Mouse (Mus musculus) intestine, embryonic 15.5 days (tissue): ENCODE measurements at regions not wholly inside any gene's neighbourhood (a gene's known extent, or its start where the extent isn't known, plus 50 kb on each side); places are given as distances from the start of the nearest gene placed in this dataset.
A peak's percentile ranks its signal among the peaks of the same experiment; 100 is the strongest.

ENCODE experiments used
- ATAC-seq: fragments of 200-750 bp; cut with Nextera tagmentation; 2 replicates; pipeline ENCODE4 v1.8.0; 2017; ENCODE audit warnings: moderate TSS enrichment, moderate library complexity
- H3K27ac ChIP-seq: fragments of 300-500 bp; sonication (generic); 2 replicates; pipeline ENCODE4 v1.5.1; 2015; ENCODE audit warnings: mild to moderate bottlenecking, inconsistent platforms
- H3K27me3 ChIP-seq: fragments of 300-500 bp; sonication (generic); replicated peaks from 2 replicates; pipeline ENCODE4 v1.6.1; 2015; ENCODE audit warnings: inconsistent platforms
- H3K36me3 ChIP-seq: fragments of 300-500 bp; sonication (generic); 2 replicates; pipeline ENCODE4 v1.6.1; 2015; ENCODE audit warnings: inconsistent platforms
- H3K4me1 ChIP-seq: fragments of 300-500 bp; sonication (generic); replicated peaks from 2 replicates; pipeline ENCODE4 v1.6.1; 2015; ENCODE audit warnings: inconsistent platforms
- H3K4me2 ChIP-seq: fragments of 300-500 bp; sonication (generic); replicated peaks from 2 replicates; pipeline ENCODE4 v1.6.1; 2015; ENCODE audit warnings: mild to moderate bottlenecking, inconsistent platforms
- H3K4me3 ChIP-seq: fragments of 300-500 bp; sonication (generic); replicated peaks from 2 replicates; pipeline ENCODE4 v1.5.1; 2015; ENCODE audit warnings: inconsistent platforms
- H3K9ac ChIP-seq: fragments of 300-500 bp; sonication (generic); 2 replicates; pipeline ENCODE4 v1.6.1; 2015; ENCODE audit warnings: inconsistent platforms
- H3K9me3 ChIP-seq: fragments of 300-500 bp; sonication (generic); 2 replicates; pipeline ENCODE4 v1.6.1; 2016; ENCODE audit warnings: inconsistent platforms
- WGBS: fragments of 180-500 bp; shearing (Covaris S2); methylation state at CpG from one replicate; pipeline ENCODE4 v1.1.7; 2015; 5-methylcytosine and 5-hydroxymethylcytosine counted together

DNA sequence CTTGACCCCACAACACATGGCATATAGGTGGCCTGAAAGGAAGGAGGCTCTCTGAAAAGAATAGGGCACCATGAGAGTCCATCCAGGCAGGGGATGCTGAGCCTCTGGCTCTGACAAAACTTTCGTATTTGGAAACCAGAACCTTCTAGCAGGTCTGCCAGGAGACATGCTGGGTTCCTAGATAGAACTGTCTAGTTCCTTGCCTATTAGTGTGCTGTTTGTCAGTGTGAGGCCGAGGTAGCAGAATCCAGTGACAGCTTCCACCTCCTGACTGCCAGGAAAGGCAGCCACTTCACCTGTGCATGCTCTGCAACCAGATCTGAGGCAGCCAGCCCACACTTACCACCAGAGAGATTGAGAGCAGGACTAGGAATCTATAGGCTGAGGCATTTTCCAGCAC lies 245.4 kb upstream of the 9630041A04Rik start:
- no peaks in the 10 kb centered on the region for H3K36me3 ChIP-seq
- ATAC-seq = no peak
- H3K27ac ChIP-seq = no peak overlapping the region
- H3K4me3 ChIP-seq = no peak overlapping the region
- H3K4me2 ChIP-seq = no peak overlapping the region
- H3K4me1 ChIP-seq = peaks cover 10% of the 10 kb centered on the region; the same call in 1 of the 2 replicates
- no peaks in the 10 kb centered on the region for H3K27me3 ChIP-seq
- WGBS = 90% methylated on average over 2 of the region's 2 CpGs
- no peak overlapping the region for H3K9ac ChIP-seq
- no peaks in the 10 kb centered on the region for H3K9me3 ChIP-seq

DNA sequence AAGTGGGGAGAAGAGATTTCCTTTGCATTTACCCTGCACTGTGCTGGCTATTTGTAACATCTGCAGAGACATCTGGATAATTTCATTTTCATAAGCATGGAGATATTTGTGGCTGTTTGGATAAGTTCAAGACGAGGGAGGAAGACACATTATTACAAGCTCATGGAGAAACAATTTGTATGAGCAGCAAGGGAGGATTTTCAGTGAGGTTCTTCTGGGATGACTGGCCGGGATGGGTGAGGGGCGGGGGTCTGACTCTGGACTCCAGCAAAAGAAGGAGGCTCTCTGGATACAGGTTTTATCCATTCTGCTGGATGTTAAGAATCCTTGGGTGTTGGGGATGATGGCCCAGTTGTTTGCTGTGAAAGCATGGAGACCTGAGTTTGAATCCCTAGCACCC lies 246.5 kb upstream of the 9630041A04Rik start:
- Histone ChIP-seq H3K27me3 (no peaks in the 10 kb centered on the region), H3K4me2 (no peak overlapping the region), H3K36me3 (no peaks in the 10 kb centered on the region), H3K4me1 (peaks cover 12% of the 10 kb centered on the region), H3K9me3 (no peaks in the 10 kb centered on the region), H3K4me3 (no peak overlapping the region), H3K9ac (no peak overlapping the region), H3K27ac (0 out of 2 replicates have a peak overlapping the region, but pooled peaks have one; percentile 27)
- WGBS = 42% methylated on average over 3 of the region's 3 CpGs
- ATAC-seq = peak; percentile 59; the same call in 1 of the 2 replicates

DNA sequence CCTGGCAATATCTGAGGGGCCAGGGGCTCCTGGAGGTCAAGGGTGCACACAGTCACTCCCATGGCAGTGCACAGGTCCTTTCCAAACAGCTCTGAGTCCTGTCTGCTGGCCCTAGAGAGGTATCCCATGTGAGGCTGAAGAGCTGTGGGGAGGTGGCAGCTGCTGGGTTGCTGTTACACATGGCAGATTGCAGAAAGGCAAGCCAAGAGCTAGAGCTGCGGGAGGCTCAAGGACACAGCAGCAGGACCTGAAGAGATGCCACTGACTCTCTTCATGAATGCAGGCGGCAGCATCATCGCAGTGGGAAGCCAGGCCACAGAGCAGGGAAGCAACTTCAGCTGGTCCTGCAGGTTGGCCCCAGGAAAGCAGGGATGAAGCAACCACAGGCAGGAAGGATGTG lies 247.7 kb upstream of the 9630041A04Rik start:
- Histone ChIP-seq H3K27ac (0 out of 2 replicates have a peak overlapping the region, but pooled peaks have one; percentile 3), H3K27me3 (no peaks in the 10 kb centered on the region), H3K4me2 (no peak overlapping the region), H3K4me3 (no peak overlapping the region), H3K4me1 (peaks cover 12% of the 10 kb centered on the region), H3K9ac (no peak overlapping the region), H3K9me3 (no peaks in the 10 kb centered on the region), H3K36me3 (no peaks in the 10 kb centered on the region)
- ATAC-seq = no peak
- WGBS = 76% methylated on average over 3 of the region's 3 CpGs

DNA sequence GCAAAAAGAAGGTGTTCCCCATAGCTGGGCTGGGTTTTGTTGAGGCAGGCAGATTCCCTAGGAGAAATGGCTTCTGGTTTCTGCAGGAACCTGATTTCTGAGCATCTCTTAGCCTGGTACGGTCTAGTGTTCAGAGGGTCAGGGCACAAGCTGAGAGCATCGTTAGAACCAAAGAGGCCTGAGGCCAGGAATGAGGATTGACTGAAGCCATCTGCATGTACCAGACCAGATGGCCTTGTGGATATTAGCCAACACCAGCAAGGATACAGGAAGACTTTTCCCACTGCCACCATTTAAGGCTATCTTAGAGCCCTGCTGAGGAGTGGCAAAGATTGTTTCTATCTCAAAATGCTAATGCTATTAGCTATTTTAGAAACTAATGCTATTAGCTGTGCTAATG lies 248.2 kb upstream of the 9630041A04Rik start:
- Histone ChIP-seq H3K9me3 (no peaks in the 10 kb centered on the region), H3K27me3 (no peaks in the 10 kb centered on the region), H3K9ac (no peak overlapping the region), H3K27ac (no peak overlapping the region), H3K36me3 (no peaks in the 10 kb centered on the region), H3K4me1 (peaks cover 12% of the 10 kb centered on the region), H3K4me2 (no peak overlapping the region), H3K4me3 (no peak overlapping the region)
- no peak for ATAC-seq
- 70% methylated on average over 2 of the region's 2 CpGs for WGBS

DNA sequence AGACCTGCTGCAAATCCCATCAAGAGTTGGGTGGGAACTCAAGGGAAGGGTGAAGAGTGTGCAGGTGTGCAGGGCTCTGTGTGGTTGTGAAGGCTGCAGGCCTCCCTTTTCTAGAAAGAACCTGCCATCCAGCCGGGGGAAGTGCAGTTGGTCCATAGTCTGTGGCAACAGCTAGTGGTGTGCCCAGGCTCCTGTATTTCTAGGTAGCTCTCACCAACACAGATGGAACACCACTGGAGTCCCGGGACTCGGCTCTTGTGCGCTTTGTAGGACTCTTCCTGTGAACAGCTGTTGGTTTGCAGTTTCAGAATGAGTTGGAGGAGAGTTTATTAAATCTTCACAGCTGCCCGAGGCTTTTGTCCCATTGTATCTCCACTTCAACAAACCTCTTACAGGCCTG lies 248.7 kb upstream of the 9630041A04Rik start:
- H3K4me2 ChIP-seq = no peak overlapping the region
- no peak overlapping the region for H3K9ac ChIP-seq
- no peaks in the 10 kb centered on the region for H3K27me3 ChIP-seq
- no peak overlapping the region for H3K4me3 ChIP-seq
- H3K9me3 ChIP-seq = no peaks in the 10 kb centered on the region
- H3K27ac ChIP-seq = no peak overlapping the region
- WGBS = 80% methylated on average over 5 of the region's 5 CpGs
- ATAC-seq = no peak
- H3K36me3 ChIP-seq = no peaks in the 10 kb centered on the region
- H3K4me1 ChIP-seq = peaks cover 12% of the 10 kb centered on the region

DNA sequence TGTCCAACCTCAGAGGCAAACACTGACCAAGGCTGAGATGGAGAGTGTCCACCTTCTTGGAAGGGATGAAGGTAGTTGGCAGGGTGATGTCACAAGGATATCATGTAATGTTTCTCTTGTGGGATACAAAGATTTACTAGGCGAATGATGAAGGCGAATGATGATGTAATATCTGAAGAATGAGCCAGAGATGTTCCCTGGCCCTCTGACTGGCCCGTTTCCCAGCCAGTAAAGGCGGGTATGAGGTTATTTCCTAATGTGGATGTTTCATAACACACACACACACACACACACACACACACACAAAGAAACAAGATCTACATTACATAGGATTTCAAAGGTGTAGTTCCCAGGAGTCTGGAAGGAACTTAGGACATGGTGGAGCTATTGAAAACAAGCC lies 249.1 kb upstream of the 9630041A04Rik start:
- WGBS = 78% methylated on average over 4 of the region's 4 CpGs
- no peak for ATAC-seq
- Histone ChIP-seq H3K27ac (no peak overlapping the region), H3K36me3 (no peaks in the 10 kb centered on the region), H3K9me3 (no peaks in the 10 kb centered on the region), H3K4me2 (no peak overlapping the region), H3K4me3 (no peak overlapping the region), H3K4me1 (peaks cover 12% of the 10 kb centered on the region), H3K9ac (no peak overlapping the region), H3K27me3 (no peaks in the 10 kb centered on the region)

DNA sequence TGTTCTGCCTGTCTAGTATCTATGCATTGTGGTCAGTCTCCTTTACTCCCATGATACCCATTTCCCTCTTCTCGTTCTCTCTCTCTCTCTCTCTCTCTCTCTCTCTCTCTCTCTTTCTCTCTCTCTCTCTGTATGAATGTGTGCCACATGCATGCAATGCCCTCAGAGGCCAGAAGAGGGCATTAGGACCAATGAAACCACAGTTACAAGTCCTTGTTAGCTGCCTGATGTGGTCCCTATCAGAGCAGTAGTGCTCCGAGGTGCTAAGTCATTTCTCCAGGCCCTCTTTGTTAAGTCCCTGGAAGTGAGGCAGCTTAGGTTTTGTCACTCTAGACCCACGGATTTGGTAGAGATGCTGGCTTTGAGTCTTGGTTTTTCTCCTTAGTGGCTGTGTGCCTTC lies 250.2 kb upstream of the 9630041A04Rik start:
- ATAC-seq = no peak
- WGBS = 36% methylated on average over 3 of the region's 3 CpGs
- Histone ChIP-seq H3K4me2 (no peak overlapping the region), H3K27me3 (no peaks in the 10 kb centered on the region), H3K36me3 (no peaks in the 10 kb centered on the region), H3K4me3 (no peak overlapping the region), H3K9me3 (no peaks in the 10 kb centered on the region), H3K9ac (no peak overlapping the region), H3K4me1 (peaks cover 16% of the 10 kb centered on the region), H3K27ac (no peak overlapping the region; the same call in 1 of the 2 replicates)

DNA sequence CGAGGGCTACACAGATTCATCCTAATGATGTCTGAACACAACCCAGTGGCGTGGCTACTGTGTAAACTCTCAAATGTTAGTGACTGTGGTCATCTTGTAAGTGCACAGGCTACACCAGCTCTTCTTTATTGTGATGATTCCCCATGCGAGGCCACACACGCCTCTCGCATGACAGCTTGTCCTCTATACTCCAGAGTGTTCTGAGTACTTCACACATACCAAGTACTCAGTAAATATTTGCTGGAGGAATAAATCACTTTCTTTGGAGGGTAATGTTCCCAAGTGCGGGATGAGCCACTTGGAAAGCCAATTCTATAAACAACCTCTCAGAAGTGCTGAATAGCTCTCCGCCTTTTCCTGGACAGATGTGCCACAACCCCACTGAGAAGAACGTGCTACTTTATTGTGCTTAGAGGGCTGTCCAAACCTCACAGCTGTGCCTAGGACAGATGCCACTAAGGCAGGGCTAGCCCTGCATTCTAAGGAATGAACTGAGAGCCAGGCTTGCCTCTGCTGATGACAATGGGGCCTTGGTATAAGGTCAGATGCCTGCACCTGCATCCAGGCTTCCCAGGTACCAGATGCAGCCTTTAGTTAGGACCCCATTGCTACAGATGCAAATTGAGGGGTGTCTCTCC lies 250.7 kb upstream of the 9630041A04Rik start:
- peaks cover 16% of the 10 kb centered on the region for H3K4me1 ChIP-seq
- no peaks in the 10 kb centered on the region for H3K9me3 ChIP-seq
- no peak overlapping the region for H3K4me2 ChIP-seq
- no peaks in the 10 kb centered on the region for H3K27me3 ChIP-seq
- ATAC-seq = peak; percentile 73
- H3K27ac ChIP-seq = no peak overlapping the region; the same call in 1 of the 2 replicates
- no peaks in the 10 kb centered on the region for H3K36me3 ChIP-seq
- H3K9ac ChIP-seq = no peak overlapping the region
- H3K4me3 ChIP-seq = no peak overlapping the region
- 37% methylated on average over 8 of the region's 8 CpGs for WGBS

DNA sequence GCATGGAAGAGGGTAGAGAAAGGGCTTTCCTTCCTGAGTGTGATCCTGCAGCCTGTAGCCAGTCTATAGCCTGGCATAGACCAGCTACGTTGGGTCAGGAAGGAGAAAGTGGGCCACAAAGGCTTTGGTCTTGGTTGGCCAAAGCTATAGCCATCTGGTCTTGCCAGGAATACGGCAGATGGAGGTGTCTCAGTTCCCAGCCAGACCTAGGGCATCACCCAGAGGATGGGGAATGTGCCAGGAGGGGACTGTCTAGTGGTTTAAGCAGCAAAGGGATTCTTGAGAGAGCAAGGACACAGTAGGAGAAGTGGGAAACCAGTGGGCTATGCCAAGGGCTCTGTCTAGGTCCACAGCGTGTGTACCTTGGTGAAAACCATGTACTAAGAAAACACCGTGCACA lies 251.3 kb upstream of the 9630041A04Rik start:
- no peak for ATAC-seq

DNA sequence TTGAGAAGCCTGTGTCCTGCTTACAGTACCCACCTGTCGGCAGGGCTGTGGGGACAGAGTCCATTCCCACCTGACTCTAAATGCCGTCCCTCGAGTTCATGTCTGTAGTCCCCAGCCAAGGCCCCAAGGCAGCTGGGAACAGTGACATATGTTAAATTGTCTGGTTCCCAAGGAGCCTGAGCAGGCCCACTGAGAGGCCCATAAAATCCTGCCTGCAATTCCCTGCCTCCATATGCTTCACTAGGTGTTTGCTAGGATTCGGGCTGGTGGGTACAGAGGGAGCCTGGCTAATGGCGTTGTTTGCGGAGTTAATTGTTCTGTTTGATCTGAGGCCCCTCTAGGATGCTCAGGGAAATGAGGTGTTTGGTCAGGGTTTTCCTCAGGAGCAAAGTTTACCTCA lies 258.8 kb upstream of the 9630041A04Rik start:
- no peak overlapping the region for H3K4me3 ChIP-seq
- H3K9me3 ChIP-seq = no peaks in the 10 kb centered on the region
- no peaks in the 10 kb centered on the region for H3K27me3 ChIP-seq
- 0 out of 2 replicates have a peak, but pooled peaks have one; percentile 17 for ATAC-seq
- H3K36me3 ChIP-seq = no peaks in the 10 kb centered on the region
- no peak overlapping the region for H3K4me2 ChIP-seq
- H3K9ac ChIP-seq = no peak overlapping the region
- 0 out of 2 replicates have a peak, but pooled peaks cover 4% of the 10 kb centered on the region for H3K4me1 ChIP-seq
- no peak overlapping the region for H3K27ac ChIP-seq
- WGBS = 35% methylated on average over 6 of the region's 6 CpGs

More for the DNA sequence above, 251.3 kb upstream of the 9630041A04Rik start:
- Histone ChIP-seq H3K4me3 (no peak overlapping the region), H3K4me1 (peaks cover 16% of the 10 kb centered on the region), H3K27me3 (no peaks in the 10 kb centered on the region), H3K9me3 (no peaks in the 10 kb centered on the region), H3K27ac (no peak overlapping the region), H3K4me2 (no peak overlapping the region), H3K36me3 (no peaks in the 10 kb centered on the region), H3K9ac (no peak overlapping the region)
- WGBS = 84% methylated on average over 4 of the region's 4 CpGs

DNA sequence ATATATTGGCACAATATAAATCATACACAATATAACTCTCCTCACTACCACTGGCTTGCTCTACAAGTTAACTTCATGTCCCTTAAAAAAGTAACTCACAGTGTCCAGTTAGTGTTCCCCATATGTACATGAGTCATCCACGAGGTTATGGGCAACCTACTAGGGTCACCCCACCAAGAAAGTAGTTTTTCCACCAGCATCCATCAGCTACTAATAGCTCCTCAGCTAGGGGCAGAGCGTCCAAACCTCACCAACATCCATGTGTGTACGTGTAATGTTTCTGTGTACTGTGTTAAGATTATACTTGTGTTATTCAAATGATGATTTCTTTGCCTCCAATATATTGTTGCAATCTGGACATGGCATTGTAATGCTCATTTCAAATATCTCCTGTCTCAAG lies 264.7 kb upstream of the 9630041A04Rik start:
- H3K27ac ChIP-seq = no peak overlapping the region
- H3K27me3 ChIP-seq = no peaks in the 10 kb centered on the region
- no peak for ATAC-seq
- no peak overlapping the region for H3K4me3 ChIP-seq
- H3K9ac ChIP-seq = no peak overlapping the region
- H3K4me2 ChIP-seq = no peak overlapping the region
- WGBS = 89% methylated on average over 3 of the region's 3 CpGs
- no peaks in the 10 kb centered on the region for H3K9me3 ChIP-seq
- H3K4me1 ChIP-seq = no peaks in the 10 kb centered on the region
- no peaks in the 10 kb centered on the region for H3K36me3 ChIP-seq

DNA sequence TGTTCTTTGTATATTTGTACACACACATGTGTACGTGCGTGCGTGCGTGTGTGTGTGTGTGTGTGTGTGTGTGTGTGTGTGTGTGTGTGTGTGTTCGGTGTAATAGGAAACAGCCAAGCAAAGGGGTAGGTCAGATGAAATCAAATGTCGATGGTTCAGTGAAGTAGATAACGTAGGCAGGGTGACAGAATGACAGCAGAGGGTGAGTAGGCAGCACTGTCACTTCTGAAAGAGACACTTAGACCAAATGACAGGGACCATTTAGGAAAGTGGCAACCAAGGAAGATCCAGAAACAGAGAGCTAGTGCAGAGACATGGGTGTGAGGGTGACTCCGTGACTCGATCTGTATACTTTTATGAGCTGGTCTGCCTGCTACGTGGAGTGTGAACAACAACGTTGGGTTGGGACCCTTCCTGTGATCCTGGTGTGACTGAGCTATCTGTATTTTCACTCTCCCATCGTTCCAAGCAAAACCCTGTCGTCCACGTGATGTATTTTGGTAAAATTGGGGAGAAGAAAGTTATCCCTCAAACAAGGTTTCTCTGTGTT lies 266.5 kb upstream of the 9630041A04Rik start:
- 85% methylated on average over 14 of the region's 14 CpGs for WGBS
- no peak overlapping the region for H3K4me3 ChIP-seq
- H3K27me3 ChIP-seq = no peaks in the 10 kb centered on the region
- no peak overlapping the region for H3K4me2 ChIP-seq
- no peak overlapping the region for H3K9ac ChIP-seq
- no peaks in the 10 kb centered on the region for H3K9me3 ChIP-seq
- ATAC-seq = no peak
- no peaks in the 10 kb centered on the region for H3K36me3 ChIP-seq
- no peaks in the 10 kb centered on the region for H3K4me1 ChIP-seq
- no peak overlapping the region for H3K27ac ChIP-seq

DNA sequence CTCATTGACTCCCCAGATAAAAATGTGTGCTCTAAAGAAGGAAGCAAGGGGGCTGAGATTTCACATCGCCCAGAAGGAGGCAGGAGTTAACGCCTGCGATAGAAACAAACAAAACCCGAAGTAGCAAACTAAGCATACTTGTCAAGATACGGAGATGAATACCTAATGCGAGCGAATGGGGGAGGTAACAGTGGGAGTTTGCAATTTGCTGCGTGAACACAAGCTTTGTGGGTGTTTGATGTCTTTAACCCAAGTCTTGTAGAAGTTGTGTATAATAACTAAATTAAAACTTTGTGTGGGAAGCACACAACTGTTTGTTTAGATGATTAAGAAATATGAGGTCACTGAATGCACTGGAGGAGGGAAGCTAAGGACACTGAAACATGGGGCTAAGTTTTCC lies 269.0 kb upstream of the 9630041A04Rik start:
- no peaks in the 10 kb centered on the region for H3K36me3 ChIP-seq
- H3K4me2 ChIP-seq = no peak overlapping the region
- H3K27me3 ChIP-seq = no peaks in the 10 kb centered on the region
- no peaks in the 10 kb centered on the region for H3K4me1 ChIP-seq
- no peak for ATAC-seq
- 77% methylated on average over 8 of the region's 8 CpGs for WGBS
- no peak overlapping the region for H3K27ac ChIP-seq
- no peaks in the 10 kb centered on the region for H3K9me3 ChIP-seq
- H3K9ac ChIP-seq = no peak overlapping the region
- H3K4me3 ChIP-seq = no peak overlapping the region
